Mouse (Mus musculus) midbrain, embryonic 16.5 days (tissue): ENCODE measurements around the gene Tmem145. TPM values are rescaled to one million over a fixed set of nuclear protein-coding genes. Genes with fewer than 3 reads are reported as not detected.
A peak's percentile ranks its signal among the peaks of the same experiment; 100 is the strongest.

Experiments used
- ATAC-seq: fragments of 200-750 bp; cut with Nextera tagmentation; 2 replicates; pipeline ENCODE4 v1.8.0; 2017; ENCODE audit warnings: moderate TSS enrichment
- H3K27ac ChIP-seq: fragments of 300-500 bp; sonication (generic); 2 replicates; pipeline ENCODE4 v1.5.1; 2014; ENCODE audit warnings: mild to moderate bottlenecking, low read length, mixed read lengths
- H3K27me3 ChIP-seq: fragments of 300-500 bp; sonication (generic); 2 replicates; pipeline ENCODE4 v1.6.1; 2014; ENCODE audit warnings: low read depth, low read length, mixed read lengths; ENCODE audit not compliant: control insufficient read depth, insufficient read depth
- H3K36me3 ChIP-seq: fragments of 300-500 bp; sonication (generic); 2 replicates; pipeline ENCODE4 v1.6.1; 2014; ENCODE audit warnings: mild to moderate bottlenecking, low read length, moderate library complexity, mixed read lengths; ENCODE audit not compliant: control insufficient read depth, insufficient read depth
- H3K4me1 ChIP-seq: fragments of 300-500 bp; sonication (generic); 2 replicates; pipeline ENCODE4 v1.6.1; 2014; ENCODE audit warnings: mild to moderate bottlenecking, low read length, mixed read lengths; ENCODE audit not compliant: control insufficient read depth, insufficient read depth
- H3K4me2 ChIP-seq: fragments of 300-500 bp; sonication (generic); 2 replicates; pipeline ENCODE4 v1.6.1; 2014; ENCODE audit warnings: mild to moderate bottlenecking, low read length, mixed read lengths
- H3K4me3 ChIP-seq: fragments of 300-500 bp; sonication (generic); 2 replicates; pipeline ENCODE4 v1.5.1; 2014; ENCODE audit warnings: low read depth, mild to moderate bottlenecking, low read length, moderate library complexity, mixed read lengths
- H3K9ac ChIP-seq: fragments of 300-500 bp; sonication (generic); 2 replicates; pipeline ENCODE4 v1.6.1; 2014; ENCODE audit warnings: low read depth, low read length, mixed read lengths
- H3K9me3 ChIP-seq: fragments of 300-500 bp; sonication (generic); replicated peaks from 2 replicates; pipeline ENCODE4 v1.6.1; 2014; ENCODE audit warnings: mild to moderate bottlenecking, low read length, mixed read lengths; ENCODE audit not compliant: control insufficient read depth, poor library complexity, severe bottlenecking
- WGBS: fragments of 180-500 bp; shearing (Covaris S2); extraction: QIAGEN DNeasy Blood & Tissue Kit; methylation state at CpG from one replicate; pipeline ENCODE4 v1.1.7; 2014; 5-methylcytosine and 5-hydroxymethylcytosine counted together
- polyA plus RNA-seq: library from polyadenylated mRNA; unstranded; fragments of >200 nt; fragmentation: Nextera tagmentation; extraction: Ambion mirVana; gene quantifications from 2 replicates; pipeline ENCODE4 v1.2.1, GENCODE M21; 2015

Tmem145 gene
- polyA plus RNA-seq, 1 experiment from 2014 or later: 98.0 TPM

GRCm38 (mm10) chr7:25311193-25311592 lies 5.3 kb downstream of the Tmem145 start:
- peaks cover 18% of the 10 kb centered on the region for H3K4me1 ChIP-seq
- 85% methylated on average over 11 of the region's 11 CpGs for WGBS
- peaks cover 35% of the 10 kb centered on the region for H3K27me3 ChIP-seq
- no peak overlapping the region for H3K27ac ChIP-seq
- no peaks in the 10 kb centered on the region for H3K9me3 ChIP-seq
- no peak overlapping the region for H3K9ac ChIP-seq
- ATAC-seq: no peak
- peaks cover 14% of the 10 kb centered on the region for H3K36me3 ChIP-seq
- no peak overlapping the region for H3K4me2 ChIP-seq
- no peak overlapping the region for H3K4me3 ChIP-seq

GRCm38 (mm10) chr7:25313325-25313724 lies 7.4 kb downstream of the Tmem145 start:
- no peak overlapping the region for H3K4me3 ChIP-seq
- peaks cover 24% of the 10 kb centered on the region for H3K4me1 ChIP-seq
- no peak overlapping the region for H3K4me2 ChIP-seq
- H3K36me3 ChIP-seq: peaks cover 14% of the 10 kb centered on the region
- 48% methylated on average over 7 of the region's 7 CpGs for WGBS
- no peak overlapping the region for H3K27ac ChIP-seq
- no peaks in the 10 kb centered on the region for H3K9me3 ChIP-seq
- peaks cover 35% of the 10 kb centered on the region for H3K27me3 ChIP-seq
- H3K9ac ChIP-seq: no peak overlapping the region
- ATAC-seq: no peak

- H3K4me1 ChIP-seq: peaks cover 33% of the 10 kb centered on the region
- H3K4me3 ChIP-seq: peak overlapping the region; percentile 27
- H3K4me2 ChIP-seq: peak overlapping the region; percentile 54
- H3K36me3 ChIP-seq: peaks cover 6% of the 10 kb centered on the region; the same call in 1 of the 2 replicates
- no peak for ATAC-seq
- WGBS: 6% methylated on average over 42 of the region's 51 CpGs
- H3K27ac ChIP-seq: no peak overlapping the region
- H3K9ac ChIP-seq: peak overlapping the region; percentile 48; the same call in 1 of the 2 replicates
- peaks cover 35% of the 10 kb centered on the region for H3K27me3 ChIP-seq
- H3K9me3 ChIP-seq: no peaks in the 10 kb centered on the region
Observed at GRCm38 (mm10) chr7:25314606-25315305, 8.8 kb downstream of the Tmem145 start.

- WGBS: under 1% methylated on average over 63 of the region's 69 CpGs
- H3K4me2 ChIP-seq: peak overlapping the region; percentile 54
Observed at GRCm38 (mm10) chr7:25315306-25316041, 9.6 kb downstream of the Tmem145 start.

GRCm38 (mm10) chr7:25316532-25317445 lies 10.9 kb downstream of the Tmem145 start, which contains the start of gene Megf8:
Gene Megf8 (plus strand): TSS chr7:25317164.
- Histone ChIP-seq H3K4me3 (peak within 1 kb of the TSS; percentile 76), H3K4me1 (peaks cover 42% of the 10 kb centered on the region), H3K27ac (peak within 1 kb of the TSS; percentile 90), H3K9me3 (no peaks in the 10 kb centered on the region), H3K4me2 (peak within 1 kb of the TSS; percentile 100), H3K27me3 (peaks cover 26% of the 10 kb centered on the region), H3K9ac (peak within 1 kb of the TSS; percentile 93), H3K36me3 (peaks cover 6% of the 10 kb centered on the region; the same call in 1 of the 2 replicates)
- peak; percentile 99 for ATAC-seq
- WGBS: under 1% methylated on average over 52 of the region's 52 CpGs

More at GRCm38 (mm10) chr7:25315306-25316041, 9.6 kb downstream of the Tmem145 start:
- H3K27ac ChIP-seq: no peak overlapping the region
- no peak for ATAC-seq
- H3K9me3 ChIP-seq: no peaks in the 10 kb centered on the region
- H3K36me3 ChIP-seq: peaks cover 6% of the 10 kb centered on the region; the same call in 1 of the 2 replicates
- peak overlapping the region; percentile 48; the same call in 1 of the 2 replicates for H3K9ac ChIP-seq
- H3K27me3 ChIP-seq: peaks cover 35% of the 10 kb centered on the region
- H3K4me1 ChIP-seq: peaks cover 33% of the 10 kb centered on the region
- peak overlapping the region; percentile 27 for H3K4me3 ChIP-seq

- Histone ChIP-seq H3K4me3 (peak overlapping the region; percentile 76), H3K27ac (peak overlapping the region; percentile 90), H3K4me1 (peaks cover 47% of the 10 kb centered on the region), H3K9me3 (no peaks in the 10 kb centered on the region), H3K4me2 (peak overlapping the region; percentile 100), H3K27me3 (peaks cover 18% of the 10 kb centered on the region), H3K9ac (peak overlapping the region; percentile 93), H3K36me3 (peaks cover 5% of the 10 kb centered on the region; the same call in 1 of the 2 replicates)
- ATAC-seq: no peak; the same call in 1 of the 2 replicates
- 10% methylated on average over 21 of the region's 21 CpGs for WGBS
Observed at GRCm38 (mm10) chr7:25317446-25317999, 11.6 kb downstream of the Tmem145 start.

GRCm38 (mm10) chr7:25322058-25322484 lies 16.2 kb downstream of the Tmem145 start:
- WGBS: 11% methylated on average over 6 of the region's 6 CpGs
- Histone ChIP-seq H3K4me1 (peaks cover 33% of the 10 kb centered on the region), H3K36me3 (no peaks in the 10 kb centered on the region; the same call in 1 of the 2 replicates), H3K4me3 (no peak overlapping the region), H3K9me3 (no peaks in the 10 kb centered on the region), H3K4me2 (peak overlapping the region; percentile 19), H3K9ac (0 out of 2 replicates have a peak overlapping the region, but pooled peaks have one; percentile 20), H3K27ac (peak overlapping the region; percentile 55; the same call in 1 of the 2 replicates), H3K27me3 (no peaks in the 10 kb centered on the region)
- ATAC-seq: no peak

GRCm38 (mm10) chr7:25323219-25323618 lies 17.3 kb downstream of the Tmem145 start:
- no peak for ATAC-seq
- Histone ChIP-seq H3K27ac (no peak overlapping the region), H3K4me2 (no peak overlapping the region), H3K27me3 (no peaks in the 10 kb centered on the region), H3K36me3 (no peaks in the 10 kb centered on the region; the same call in 1 of the 2 replicates), H3K9me3 (no peaks in the 10 kb centered on the region), H3K4me3 (no peak overlapping the region), H3K9ac (no peak overlapping the region), H3K4me1 (peaks cover 23% of the 10 kb centered on the region)
- WGBS: 92% methylated on average over 2 of the region's 2 CpGs
